Mouse (Mus musculus) brain, embryonic 14.5 days (tissue): Measurements from ENCODE around the gene Epha3.

Experiments used
- CTCF ChIP-seq: fragments of 200-500 bp; IDR thresholded peaks from 2 replicates; pipeline ENCODE4 v1.5.1; 2012; ENCODE audit warnings: inconsistent platforms, mild to moderate bottlenecking, moderate library complexity, borderline replicate concordance; ENCODE audit not compliant: insufficient read depth, insufficient read length; ENCODE audit errors: extremely low read depth
- POLR2A ChIP-seq: fragments of 200-500 bp; IDR thresholded peaks from 2 replicates; pipeline ENCODE4 v1.6.1; 2012; ENCODE audit warnings: mild to moderate bottlenecking, inconsistent platforms, borderline replicate concordance; ENCODE audit not compliant: poor library complexity, insufficient read depth, insufficient read length, severe bottlenecking; ENCODE audit errors: extremely low read depth

GRCm38 (mm10) chr16:63510069-63510468, 353.9 kb downstream of the Epha3 start:
- no peak for TF ChIP-seq CTCF
- no peak for TF ChIP-seq POLR2A
